Mouse (Mus musculus): ENCODE results near the gene Olfr1449.
"Not testable (repeated sequence)": the region's sequence is repeated elsewhere in the genome, so short reads cannot be mapped to it uniquely, and the experiment has no call there.

Olfr1449 gene

GRCm38 (mm10) chr19:12930540-12930939 lies at the start of gene Olfr1449:
Gene Olfr1449, plus strand, starts transcription at chr19:12930840.
- DNase-seq (ENCODE audit: low spot score) = no peak

DNA sequence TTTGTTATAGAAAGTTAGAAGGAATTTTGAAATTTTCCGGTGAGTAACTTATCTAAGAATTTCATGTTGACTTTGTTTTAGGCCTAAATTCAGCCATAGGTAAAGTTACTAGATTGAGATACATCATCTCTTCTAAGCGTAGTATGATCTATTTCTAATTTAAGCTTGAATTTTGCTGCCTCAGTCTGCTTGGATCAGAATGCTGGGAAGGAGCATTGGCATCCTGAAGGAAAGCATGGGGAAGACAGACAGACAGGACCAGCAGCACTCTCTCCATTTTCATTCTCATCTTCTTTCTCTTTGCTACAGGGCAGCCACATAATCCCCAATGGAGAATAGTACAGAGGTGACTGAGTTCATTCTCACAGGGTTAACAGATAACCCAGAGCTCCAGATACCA lies 47.1 kb upstream of the Olfr1449 start, which contains the start of gene Olfr1445:
Gene Olfr1445, plus strand, starts transcription at position 301 of the 400 bp plus-strand sequence.
- DNase-seq (ENCODE audit: low spot score) = no peak

GRCm38 (mm10) chr19:12893424-12893823 lies 37.2 kb upstream of the Olfr1449 start, which contains the start of gene Olfr1446:
Gene Olfr1446, minus strand, starts transcription at chr19:12893524.
- no peak for DNase-seq (ENCODE audit: low spot score)

GRCm38 (mm10) chr19:12903643-12904042 lies 27.0 kb upstream of the Olfr1449 start, which contains the start of gene Olfr1447:
Gene Olfr1447, minus strand, starts transcription at chr19:12903743.
- no peak for DNase-seq (ENCODE audit: low spot score)

DNA sequence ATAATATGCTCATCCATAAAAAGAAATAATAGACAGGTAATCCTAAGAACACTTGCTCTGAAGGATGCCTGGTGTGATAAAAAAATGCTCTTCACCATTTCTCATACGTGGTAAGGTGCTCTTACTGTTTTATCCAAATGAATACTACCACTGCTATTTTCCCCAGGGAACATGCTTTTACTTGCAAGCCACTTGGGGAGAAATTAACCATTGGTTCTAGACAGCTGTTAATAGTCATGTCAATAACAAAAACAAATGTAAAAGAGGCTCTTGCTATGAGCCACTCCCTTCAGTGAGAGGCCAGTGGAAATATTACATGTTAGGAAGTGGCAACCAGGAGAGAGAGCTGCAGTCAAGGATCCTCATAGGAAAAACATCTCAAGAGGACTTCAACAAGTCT lies 6.3 kb upstream of the Olfr1449 start, which contains the start of gene Olfr1448:
Gene Olfr1448, minus strand, starts transcription at position 101 of the 400 bp plus-strand sequence.
- DNase-seq (ENCODE audit: low spot score) = no peak

DNA sequence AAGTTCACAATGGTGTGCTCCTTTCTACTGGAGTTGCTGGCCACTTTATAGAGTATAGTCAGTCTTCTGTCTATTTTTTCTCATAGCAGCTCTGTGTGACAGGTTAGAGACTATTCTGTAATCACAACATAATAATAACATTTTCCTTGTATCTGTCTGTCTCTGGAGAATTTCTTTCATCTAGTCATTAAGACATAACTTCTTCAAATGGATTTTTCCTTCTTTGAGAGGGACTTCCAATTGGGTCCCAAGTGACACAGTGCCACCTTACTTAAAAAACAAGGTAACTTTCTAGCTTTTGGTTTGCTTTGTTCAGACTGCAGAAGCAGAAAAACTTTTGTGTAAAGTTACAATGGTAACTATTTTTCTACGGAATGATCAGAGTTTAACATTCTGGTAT lies 19.3 kb downstream of the Olfr1449 start, which contains the start of gene Olfr1450:
Gene Olfr1450, plus strand, starts transcription at position 301 of the 400 bp plus-strand sequence.
- DNase-seq (ENCODE audit: low spot score) = no peak

- not testable (repeated sequence) for DNase-seq (ENCODE audit: low spot score)
Measured at GRCm38 (mm10) chr19:12970082-12970481, 39.4 kb downstream of the Olfr1449 start.
